31 mouse cellular contexts compared by ENCODE assay signal in the genomic region with DNA sequence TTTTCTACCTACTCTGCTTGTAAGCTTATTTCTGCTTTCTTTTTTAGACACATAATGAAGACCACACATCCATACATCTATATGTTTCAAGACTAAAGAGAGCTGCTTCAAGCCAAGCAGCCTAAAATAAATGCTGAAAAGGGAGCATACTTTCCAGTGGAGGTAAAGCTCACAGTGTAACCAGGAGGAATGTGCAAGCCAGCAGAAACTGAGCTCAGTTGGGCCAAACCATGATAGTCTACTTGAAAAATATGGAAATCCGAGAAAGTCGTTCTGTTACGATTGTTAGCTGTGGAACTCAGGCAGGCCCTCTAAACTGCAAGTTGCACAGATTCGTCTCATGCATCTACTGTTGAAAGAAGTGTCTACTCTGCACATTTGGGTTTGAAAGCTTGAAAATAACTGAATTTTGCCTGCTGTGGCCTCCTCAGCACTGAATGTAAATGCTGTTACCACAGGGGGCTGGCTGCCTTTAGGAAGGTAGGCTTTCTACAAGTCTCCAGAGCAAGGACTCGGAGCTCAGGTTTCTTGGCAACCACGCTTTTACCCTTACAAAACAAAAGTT. TPM values are rescaled to one million over a fixed set of nuclear protein-coding genes. Genes with fewer than 3 reads are reported as not detected.
A peak's percentile ranks its signal among the peaks of the same experiment; 100 is the strongest.
DNase-seq lines count a peak whose midpoint lies in the region; ATAC-seq lines count a peak whose summit lies in the region.
"Had no signal": no experiment of that assay in that cellular context is flagged by ENCODE, and none has a peak within 500 bp of the region (broad histone marks: within the 10 kb centered on the region; RNA-seq: fewer than 3 reads in every experiment).

No protein-coding gene starts in this region.

- no peaks in the 10 kb centered on the region for H3K36me3 ChIP-seq in heart, embryonic 10.5 days
- no peaks in the 10 kb centered on the region for H3K36me3 ChIP-seq in limb, embryonic 12.5 days
- H3K36me3 ChIP-seq in limb, embryonic 10.5 days = no peaks in the 10 kb centered on the region
- no peaks in the 10 kb centered on the region for H3K36me3 ChIP-seq in embryonic facial prominence, embryonic 13.5 days
- no peaks in the 10 kb centered on the region; the same call in 1 of the 2 replicates for H3K36me3 ChIP-seq in limb, embryonic 13.5 days
- H3K36me3 ChIP-seq: forebrain, embryonic 10.5 days; hindbrain, embryonic 13.5 days; liver, embryonic 12.5 days; midbrain, embryonic 13.5 days; neural tube, embryonic 13.5 days had no signal

- no peak overlapping the region for H3K4me2 ChIP-seq in limb, embryonic 12.5 days
- no peak overlapping the region for H3K4me2 ChIP-seq in embryonic facial prominence, embryonic 13.5 days
- H3K4me2 ChIP-seq in limb, embryonic 13.5 days (replicated peaks) = peak overlapping the region; percentile 21; the same call in 1 of the 2 replicates
- H3K4me2 ChIP-seq: heart, embryonic 11.5 days; hindbrain, embryonic 13.5 days; liver, embryonic 12.5 days; midbrain, embryonic 13.5 days; neural tube, embryonic 13.5 days had no signal

- H3K27me3 ChIP-seq in heart, embryonic 10.5 days (ENCODE audit: insufficient read depth, poor library complexity, severe bottlenecking) = no peaks in the 10 kb centered on the region
- H3K27me3 ChIP-seq in limb, embryonic 12.5 days = no peaks in the 10 kb centered on the region
- H3K27me3 ChIP-seq in limb, embryonic 10.5 days (ENCODE audit: low read depth, poor library complexity, severe bottlenecking) = no peaks in the 10 kb centered on the region
- no peaks in the 10 kb centered on the region for H3K27me3 ChIP-seq in embryonic facial prominence, embryonic 13.5 days
- no peaks in the 10 kb centered on the region for H3K27me3 ChIP-seq in limb, embryonic 13.5 days
- H3K27me3 ChIP-seq: hindbrain, embryonic 13.5 days; liver, embryonic 12.5 days; midbrain, embryonic 13.5 days; neural tube, embryonic 13.5 days; Patski had no signal

- intact Hi-C loops in left cerebral cortex, postnatal 14 days (cut with DNase I) = no loop called here

- H3K4me3 ChIP-seq in heart, embryonic 10.5 days = no peak overlapping the region
- no peak overlapping the region for H3K4me3 ChIP-seq in limb, embryonic 12.5 days (replicated peaks)
- no peak overlapping the region for H3K4me3 ChIP-seq in limb, embryonic 10.5 days
- no peak overlapping the region for H3K4me3 ChIP-seq in embryonic facial prominence, embryonic 13.5 days
- H3K4me3 ChIP-seq in limb, embryonic 13.5 days = no peak overlapping the region
- H3K4me3 ChIP-seq: forebrain, embryonic 10.5 days; hindbrain, embryonic 13.5 days; left cerebral cortex, adult 2 months; liver, embryonic 12.5 days; midbrain, embryonic 13.5 days; neural tube, embryonic 13.5 days had no signal

- H3K27ac ChIP-seq in heart, embryonic 10.5 days = no peak overlapping the region
- peak overlapping the region; percentile 59; the same call in 1 of the 2 replicates for H3K27ac ChIP-seq in limb, embryonic 12.5 days
- H3K27ac ChIP-seq in limb, embryonic 10.5 days = no peak overlapping the region
- peak overlapping the region; percentile 80 for H3K27ac ChIP-seq in embryonic facial prominence, embryonic 13.5 days
- peak overlapping the region; percentile 85 for H3K27ac ChIP-seq in limb, embryonic 13.5 days
- H3K27ac ChIP-seq: forebrain, embryonic 10.5 days; hindbrain, embryonic 13.5 days; left cerebral cortex, adult 2 months; liver, embryonic 12.5 days; macrophage; midbrain, embryonic 13.5 days; neural tube, embryonic 13.5 days had no signal

- H3K9me3 ChIP-seq in heart, embryonic 10.5 days = no peaks in the 10 kb centered on the region
- peaks cover 2% of the 10 kb centered on the region; the same call in 1 of the 2 replicates for H3K9me3 ChIP-seq in limb, embryonic 12.5 days
- no peaks in the 10 kb centered on the region for H3K9me3 ChIP-seq in limb, embryonic 10.5 days (replicated peaks)
- H3K9me3 ChIP-seq in embryonic facial prominence, embryonic 13.5 days = peaks cover 5% of the 10 kb centered on the region; the same call in 1 of the 2 replicates
- peaks cover 7% of the 10 kb centered on the region; the same call in 1 of the 2 replicates for H3K9me3 ChIP-seq in limb, embryonic 13.5 days
- H3K9me3 ChIP-seq: forebrain, embryonic 10.5 days; hindbrain, embryonic 13.5 days; liver, embryonic 12.5 days had no signal

- H3K9ac ChIP-seq in limb, embryonic 12.5 days (replicated peaks) = no peak overlapping the region
- no peak overlapping the region for H3K9ac ChIP-seq in embryonic facial prominence, embryonic 13.5 days
- no peak overlapping the region for H3K9ac ChIP-seq in limb, embryonic 13.5 days
- H3K9ac ChIP-seq: hindbrain, embryonic 13.5 days; liver, embryonic 12.5 days; liver, postnatal 0 days; midbrain, embryonic 13.5 days; neural tube, embryonic 13.5 days had no signal

- no peak for ATAC-seq in limb, embryonic 12.5 days (ENCODE audit: insufficient number of reproducible peaks, insufficient read depth, low FRiP score, low TSS enrichment, low read depth)
- no peak for ATAC-seq in embryonic facial prominence, embryonic 13.5 days (ENCODE audit: insufficient number of reproducible peaks, insufficient read depth, low FRiP score, low TSS enrichment, low read depth)
- peak; percentile 41; the same call in 1 of the 2 replicates for ATAC-seq in limb, embryonic 13.5 days (ENCODE audit: low FRiP score, low read depth)
- ATAC-seq: forebrain, embryonic 16.5 days; intestine, embryonic 16.5 days; liver, embryonic 12.5 days; liver, postnatal 0 days; lung, postnatal 0 days; midbrain, embryonic 13.5 days; Patski had no signal

- DNase-seq in heart, embryonic 10.5 days (ENCODE audit: low spot score) = peak; percentile 42
- no peak for DNase-seq in heart, adult 18-20 months
- DNase-seq in limb, embryonic 10.5 days (ENCODE audit: low spot score) = no peak
- no peak for DNase-seq in ovary, postnatal 14 days (ENCODE audit: low spot score)
- DNase-seq in left cerebral cortex, postnatal 14 days (ENCODE audit: low spot score in 2 of 2) = no peak
- DNase-seq: adrenal gland, postnatal 14 days; cerebellum, adult 11-12 months; cerebellum, adult 9-11 months; embryo, embryonic 11 days; gastrocnemius, postnatal 10 days; heart, postnatal 4 days; kidney, postnatal 10 days; liver, postnatal 0 days; thymus, postnatal 4 days had no signal

- 88% methylated on average over 6 of the region's 6 CpGs for WGBS in heart, embryonic 10.5 days
- 78% methylated on average over 6 of the region's 6 CpGs for WGBS in limb, embryonic 12.5 days
- WGBS in limb, embryonic 10.5 days = 93% methylated on average over 6 of the region's 6 CpGs
- WGBS in embryonic facial prominence, embryonic 13.5 days = 50% methylated on average over 6 of the region's 6 CpGs
- WGBS in limb, embryonic 13.5 days = 54% methylated on average over 6 of the region's 6 CpGs

- H3K4me1 ChIP-seq in heart, embryonic 10.5 days = 0 out of 2 replicates have a peak, but pooled peaks cover 5% of the 10 kb centered on the region
- H3K4me1 ChIP-seq in limb, embryonic 12.5 days (replicated peaks) = peaks cover 27% of the 10 kb centered on the region
- peaks cover 17% of the 10 kb centered on the region for H3K4me1 ChIP-seq in limb, embryonic 10.5 days
- H3K4me1 ChIP-seq in embryonic facial prominence, embryonic 13.5 days = peaks cover 40% of the 10 kb centered on the region
- peaks cover 53% of the 10 kb centered on the region for H3K4me1 ChIP-seq in limb, embryonic 13.5 days
- H3K4me1 ChIP-seq: hindbrain, embryonic 13.5 days; liver, embryonic 12.5 days; midbrain, embryonic 13.5 days; neural tube, embryonic 13.5 days had no signal

RNA-seq across cellular contexts. Expression of a gene that starts 19.1 kb away (rescaled TPM):
- 7.8 and 10.4 TPM in 2 replicates for polyA plus RNA-seq in heart, embryonic 10.5 days (2016; fragmentation: Nextera tagmentation; extraction: Ambion mirVana)
- 10 to 100 TPM; 11.8 to 13.1 TPM for total RNA-seq in heart, adult 18-20 months (2021)
- 15.6 and 17.7 TPM in 2 replicates for polyA plus RNA-seq in limb, embryonic 12.5 days (2016; fragmentation: Nextera tagmentation; extraction: Ambion mirVana)
- polyA plus RNA-seq in limb, embryonic 10.5 days (2016; fragmentation: Nextera tagmentation; extraction: Ambion mirVana) = 3.0 and 4.5 TPM in 2 replicates
- polyA plus RNA-seq in embryonic facial prominence, embryonic 13.5 days (2015; fragmentation: Nextera tagmentation; extraction: Ambion mirVana) = 25.9 and 27.8 TPM in 2 replicates
- 31.8 and 33.3 TPM in 2 replicates for polyA plus RNA-seq in limb, embryonic 13.5 days (2015; fragmentation: Nextera tagmentation; extraction: Ambion mirVana)
- 1 to 10 TPM; 6.5 to 6.7 TPM for total RNA-seq in left cerebral cortex, postnatal 14 days (2021)
- total RNA-seq: megakaryocyte-erythroid progenitor cell, adult 5-6 weeks; MEL had no signal
- polyA plus RNA-seq: macrophage had no signal

Comparison
In these comparisons a context has a peak if more than half of its experiments do, and no peak if none do; other contexts are left out.
1. H3K27ac ChIP-seq: peak in limb, embryonic 12.5 days (single experiment), embryonic facial prominence, embryonic 13.5 days (single experiment) and limb, embryonic 13.5 days (single experiment); none in heart, embryonic 10.5 days (single experiment) and limb, embryonic 10.5 days (single experiment).